Mouse (Mus musculus): ENCODE results near the gene Apod.
A peak's percentile ranks its signal among the peaks of the same experiment; 100 is the strongest.

The Apod gene

DNA sequence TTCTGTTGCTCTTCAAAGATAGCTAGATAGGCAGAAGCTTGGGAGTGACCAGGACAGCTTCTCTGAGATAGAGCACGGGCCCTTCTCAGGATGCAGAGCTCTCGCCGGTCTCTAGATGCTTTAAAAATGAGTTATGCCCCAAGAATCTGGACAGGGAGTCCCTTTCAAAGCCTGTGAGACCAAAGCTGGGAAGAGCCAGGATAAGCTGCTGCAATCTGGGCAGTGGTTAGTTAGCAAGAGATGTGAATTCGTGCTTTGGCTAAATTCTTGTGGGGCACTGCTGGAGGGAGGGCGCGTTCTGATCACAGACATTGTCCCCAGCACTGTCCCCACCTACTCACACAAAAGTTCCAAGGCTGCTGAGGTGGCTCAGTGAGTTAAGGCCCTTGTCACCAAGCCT is 36.0 kb downstream of the Apod start:
- DNase-seq = no peak

DNA sequence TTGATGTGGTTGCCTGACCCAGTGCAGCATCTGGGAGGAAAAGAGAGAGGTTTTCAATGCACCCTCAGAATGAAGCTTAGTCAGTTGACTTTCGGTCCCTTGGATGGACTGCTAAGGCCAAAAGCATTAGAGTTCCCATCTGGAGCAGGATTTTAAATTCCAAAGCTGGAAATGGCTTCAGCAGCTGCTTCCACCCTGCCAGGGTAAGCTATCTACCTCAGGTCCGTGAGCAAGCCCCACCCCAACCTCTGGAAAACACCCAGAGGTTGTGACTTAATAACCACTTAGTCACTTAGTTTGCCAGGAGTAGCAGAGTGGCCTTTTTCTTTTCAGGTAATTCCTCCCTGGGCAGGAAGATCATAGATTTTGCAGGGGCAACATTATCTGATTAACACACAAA is 36.5 kb downstream of the Apod start:
- no peak for DNase-seq

DNA sequence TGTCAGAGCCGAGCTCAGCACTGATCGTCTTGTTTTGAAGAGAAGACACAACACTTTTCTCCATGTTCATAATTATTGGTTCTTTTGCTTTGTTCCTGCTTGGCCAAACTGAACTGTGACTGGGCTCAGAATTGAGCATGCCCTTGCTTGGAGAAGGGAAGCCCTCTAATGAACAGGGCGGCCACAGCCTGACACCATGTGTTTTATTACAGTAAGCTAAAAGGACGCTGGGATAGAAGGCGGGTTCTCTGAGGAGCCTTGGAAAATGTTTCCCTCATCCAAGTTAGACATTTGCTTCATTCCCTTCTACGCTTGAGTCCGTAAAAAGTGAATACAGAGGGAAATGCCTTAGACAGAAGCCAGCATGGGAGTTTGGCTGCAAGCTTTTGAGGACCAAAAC is 37.6 kb downstream of the Apod start:
- DNase-seq = no peak

DNA sequence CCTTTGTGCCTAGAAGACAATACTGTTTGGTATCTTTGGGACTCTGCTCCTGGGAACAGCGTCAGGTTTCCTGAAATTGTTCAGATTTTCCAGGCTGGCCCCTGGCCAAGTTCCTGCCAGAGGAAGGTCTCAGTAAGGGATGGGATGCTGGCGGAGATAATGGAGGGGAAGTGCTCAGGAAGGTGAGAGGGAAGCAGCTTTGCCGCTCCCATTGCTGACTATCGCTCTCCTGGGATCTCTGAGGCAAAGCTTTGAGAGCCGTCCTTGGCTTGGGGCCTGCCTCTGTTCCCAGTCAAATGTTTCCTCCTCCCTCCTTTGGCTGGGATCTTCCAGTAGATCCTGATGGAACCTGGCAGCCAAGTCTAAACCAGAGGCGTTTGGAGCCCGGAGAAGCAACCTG is 38.1 kb downstream of the Apod start:
- no peak for DNase-seq

DNA sequence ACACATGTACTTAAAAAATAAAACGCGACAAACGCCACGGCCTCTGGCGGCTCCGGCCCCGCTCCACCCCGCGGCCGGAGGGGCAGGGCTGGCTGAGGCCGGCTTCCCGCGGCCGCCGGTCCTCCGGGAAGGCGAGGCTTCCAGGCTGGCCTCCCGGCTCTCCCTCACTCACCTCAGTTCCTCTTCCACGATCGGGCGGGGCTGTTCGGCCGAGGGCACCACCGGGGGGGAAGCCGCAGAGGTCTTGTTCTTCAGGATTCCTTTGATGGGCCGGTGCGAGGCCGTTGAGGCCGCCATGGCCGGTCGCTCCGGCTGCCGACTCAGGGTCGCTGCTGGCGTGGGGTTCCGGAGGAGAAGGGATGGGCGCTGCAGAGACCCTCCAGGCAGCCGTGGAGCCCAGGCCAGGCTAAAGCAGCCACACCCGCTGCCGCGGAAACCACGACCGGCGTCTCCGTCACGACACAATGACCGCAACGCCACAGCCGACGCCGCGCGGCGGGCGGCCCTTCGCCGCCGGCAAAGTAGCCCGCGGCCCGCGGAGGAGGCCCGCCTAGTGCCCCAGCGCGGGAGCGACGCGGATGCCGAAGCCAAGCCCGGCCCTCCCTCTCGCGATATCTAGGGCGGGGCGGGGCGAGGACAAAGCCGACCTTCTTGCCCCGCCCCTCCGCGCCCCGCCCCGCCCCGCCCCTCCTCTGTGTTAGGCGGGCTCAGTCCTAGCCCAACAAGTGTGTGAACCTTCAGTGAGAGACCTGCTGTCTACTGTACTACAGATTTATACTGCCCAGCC is 39.7 kb downstream of the Apod start, which contains the start of gene Ppp1r2:
Gene Ppp1r2, minus strand, starts transcription at position 604 of the 787 bp plus-strand sequence.
- DNase-seq = peak; percentile 94

DNA sequence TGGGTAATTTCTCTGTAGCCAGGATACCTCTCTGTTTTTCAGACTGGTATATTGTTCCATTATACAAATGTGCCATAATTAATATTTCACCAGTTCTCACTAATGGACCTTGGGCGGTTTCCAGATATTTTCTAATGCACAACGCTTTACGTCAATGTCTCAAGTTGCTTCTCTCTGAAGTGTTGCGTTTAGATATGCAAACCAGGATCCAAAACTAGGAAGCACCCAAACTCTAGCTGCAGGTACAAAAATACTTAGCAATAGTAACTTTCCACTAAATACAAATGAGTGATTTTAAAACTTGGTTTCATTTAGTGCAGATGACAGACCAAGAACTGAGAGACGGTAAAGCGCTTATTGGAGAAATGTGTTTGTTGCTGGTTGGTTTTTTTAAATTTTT is 40.5 kb downstream of the Apod start:
- DNase-seq = no peak

DNA sequence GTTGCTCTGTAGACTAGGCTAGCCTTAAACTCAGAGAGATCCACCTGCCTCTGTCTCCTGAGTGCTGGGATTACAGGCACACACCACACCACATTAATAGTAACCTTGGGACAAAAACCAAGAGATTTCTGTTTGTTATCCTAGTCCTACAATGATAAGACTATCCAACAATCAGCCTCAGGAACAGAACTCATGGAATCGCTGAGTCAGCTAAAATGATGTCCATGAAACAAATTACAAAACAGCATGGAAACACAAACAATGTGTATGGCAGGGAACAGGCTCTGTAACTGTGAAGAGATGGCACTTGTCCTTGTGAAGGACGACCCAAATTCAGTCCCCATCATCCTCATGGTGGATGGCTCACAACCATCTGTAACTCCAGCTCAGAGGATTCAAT is 47.9 kb downstream of the Apod start:
- no peak for DNase-seq

DNA sequence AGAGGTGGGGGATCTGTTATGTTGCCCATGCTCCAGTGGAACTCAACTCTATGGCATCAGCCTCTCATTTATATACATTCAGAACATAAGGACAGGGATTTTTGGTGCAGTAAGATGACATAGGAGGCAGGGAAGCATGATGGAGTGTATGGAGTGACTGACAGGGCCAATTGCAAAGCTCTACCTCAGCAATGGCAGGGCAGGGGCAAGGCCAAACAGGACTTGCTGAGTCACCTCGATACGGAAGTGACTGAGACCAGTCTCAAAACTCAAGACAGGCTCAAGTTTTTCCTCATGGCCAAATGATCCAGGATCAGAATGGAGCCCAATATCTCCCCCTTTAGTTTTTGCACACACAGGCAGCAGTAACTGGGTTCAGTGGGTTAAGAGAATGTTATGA is 58.5 kb downstream of the Apod start:
- DNase-seq = no peak

DNA sequence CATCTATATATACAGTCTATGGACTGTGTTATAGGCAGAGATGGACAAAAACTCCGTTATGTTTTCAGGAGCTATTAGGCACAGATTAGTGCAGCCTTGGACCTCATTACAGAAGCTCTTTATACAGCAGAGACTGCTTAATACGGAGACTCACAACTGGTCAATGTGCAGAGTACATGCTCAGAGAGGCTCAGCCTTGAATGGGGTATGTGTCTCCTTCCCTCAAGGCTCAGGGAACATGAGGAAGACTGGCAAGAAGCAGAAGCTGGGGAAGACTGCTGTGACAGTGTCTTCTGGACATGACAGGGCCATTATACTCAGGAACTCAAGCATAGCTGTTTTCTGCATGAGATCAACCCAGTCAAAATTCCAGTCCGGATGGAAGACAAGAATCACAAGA is 58.9 kb downstream of the Apod start:
- DNase-seq = no peak

DNA sequence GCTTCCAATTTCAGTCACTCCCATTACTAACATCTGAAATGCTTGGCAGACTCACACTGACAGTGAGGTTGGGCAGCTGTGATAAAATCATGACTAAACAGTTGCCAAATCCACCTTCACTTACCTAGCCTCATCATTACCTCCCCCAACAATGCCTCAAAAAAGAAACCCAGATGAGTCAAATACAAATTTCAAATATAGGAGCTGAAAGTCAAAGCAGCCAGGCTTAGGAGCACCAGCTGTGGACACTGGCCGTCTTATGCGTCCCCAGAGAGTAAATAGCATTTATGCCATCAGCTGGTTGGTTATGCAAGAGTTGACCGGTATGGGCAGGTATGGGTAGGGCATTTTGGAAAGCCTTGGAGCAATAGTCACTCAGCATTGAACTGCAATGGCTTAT is 65.2 kb downstream of the Apod start:
- DNase-seq = no peak

DNA sequence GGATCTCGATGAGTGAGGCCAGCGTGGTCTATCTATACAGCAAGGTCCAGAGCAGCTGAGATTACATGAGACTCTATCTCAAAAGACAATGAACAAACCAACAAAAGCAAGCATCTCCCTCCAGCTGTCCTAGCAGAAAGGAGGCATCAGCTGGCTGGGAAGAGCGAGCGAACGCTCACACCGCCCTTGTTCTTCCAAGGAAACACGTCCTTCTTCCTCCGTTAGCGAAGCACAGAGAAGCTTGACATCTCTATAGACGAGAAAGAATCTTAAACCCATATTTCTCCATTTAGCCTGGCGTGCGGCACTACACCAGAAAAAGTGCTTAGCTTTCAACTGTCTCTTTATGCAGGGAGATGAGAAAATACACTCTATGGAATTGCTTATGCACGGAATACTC is 65.9 kb downstream of the Apod start:
- DNase-seq = no peak

DNA sequence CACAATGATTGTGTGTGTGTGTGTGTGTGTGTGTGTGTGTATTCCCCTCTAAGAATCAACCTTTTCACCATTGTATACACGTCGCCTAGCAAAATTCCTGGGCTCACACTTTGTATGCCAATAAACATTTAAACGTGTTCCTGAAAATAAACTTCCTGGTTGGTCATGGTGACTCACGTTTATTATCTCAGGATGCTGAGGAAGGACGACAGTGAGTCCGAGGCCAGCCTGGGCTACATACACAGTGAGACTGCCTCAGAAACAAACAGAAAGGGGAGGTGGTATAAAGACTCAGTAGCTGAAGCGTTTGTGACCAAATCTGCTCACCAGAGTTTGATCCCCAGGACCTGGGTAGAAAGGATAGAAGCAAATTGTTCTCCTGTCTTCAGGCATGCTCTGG is 67.2 kb downstream of the Apod start:
- no peak for DNase-seq
